Mouse (Mus musculus): ENCODE results near the gene Tent2. TPM values are rescaled to one million over a fixed set of nuclear protein-coding genes. Genes with fewer than 3 reads are reported as not detected.
"Not testable (repeated sequence)": the region's sequence is repeated elsewhere in the genome, so short reads cannot be mapped to it uniquely, and the experiment has no call there.

Tent2 gene
- polyA plus RNA-seq, 1 experiment from 2014 or later = 40.3 TPM

- WGBS = 65% methylated on average over 3 of the region's 3 CpGs
- H3K4me2 ChIP-seq (replicated peaks; ENCODE audit: low read depth) = no peak overlapping the region
- ATAC-seq = no peak
Measured at GRCm38 (mm10) chr13:93188738-93189137, 3.4 kb downstream of the Tent2 start.

DNA sequence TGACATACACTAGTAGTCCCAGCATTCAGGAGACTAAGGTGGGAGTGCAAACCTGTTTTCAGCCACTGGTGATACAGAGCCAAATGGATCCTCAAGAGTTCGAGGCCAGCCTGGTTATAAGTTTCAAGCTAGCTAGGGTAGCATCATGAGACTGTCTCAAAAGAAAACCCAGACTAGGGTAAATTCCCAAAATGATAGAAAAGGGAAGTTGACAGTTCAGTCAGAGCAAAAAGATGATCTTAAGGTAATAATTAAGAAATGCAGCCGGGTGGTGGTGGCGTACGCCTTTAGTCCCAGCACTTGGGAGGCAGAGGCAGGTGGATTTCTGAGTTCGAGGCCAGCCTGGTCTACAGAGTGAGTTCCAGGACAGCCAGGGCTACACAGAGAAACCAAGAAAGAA lies 4.4 kb downstream of the Tent2 start:
- H3K36me3 ChIP-seq (ENCODE audit: control insufficient read depth, insufficient read depth); H3K4me1 ChIP-seq (replicated peaks; ENCODE audit: control insufficient read depth, insufficient read depth, low read length); ATAC-seq; H3K4me2 ChIP-seq (replicated peaks; ENCODE audit: low read depth); H3K9me3 ChIP-seq (ENCODE audit: control insufficient read depth); H3K9ac ChIP-seq (ENCODE audit: low read depth, low read length); H3K27ac ChIP-seq (ENCODE audit: low read depth, low read length); H3K27me3 ChIP-seq (replicated peaks; ENCODE audit: control insufficient read depth, insufficient read depth, low read length); H3K4me3 ChIP-seq (ENCODE audit: low read depth, low read length): not testable (repeated sequence)
- 88% methylated on average over 5 of the region's 5 CpGs for WGBS

More at GRCm38 (mm10) chr13:93188738-93189137, 3.4 kb downstream of the Tent2 start:
- Histone ChIP-seq H3K36me3 (ENCODE audit: control insufficient read depth, insufficient read depth) (no peaks in the 10 kb centered on the region; the same call in 1 of the 2 replicates), H3K27me3 (replicated peaks; ENCODE audit: control insufficient read depth, insufficient read depth, low read length) (no peaks in the 10 kb centered on the region), H3K27ac (ENCODE audit: low read depth, low read length) (no peak overlapping the region), H3K9ac (ENCODE audit: low read depth, low read length) (no peak overlapping the region), H3K9me3 (ENCODE audit: control insufficient read depth) (no peaks in the 10 kb centered on the region), H3K4me1 (replicated peaks; ENCODE audit: control insufficient read depth, insufficient read depth, low read length) (no peaks in the 10 kb centered on the region; the same call in 1 of the 2 replicates), H3K4me3 (ENCODE audit: low read depth, low read length) (no peak overlapping the region)
- TF ChIP-seq CTCF (IDR thresholded peaks at IDR 0.05; ENCODE audit: low read depth) = no peak

GRCm38 (mm10) chr13:93180351-93180750 lies 11.8 kb downstream of the Tent2 start:
- no peak overlapping the region for H3K9ac ChIP-seq (ENCODE audit: low read depth, low read length)
- no peaks in the 10 kb centered on the region for H3K9me3 ChIP-seq (ENCODE audit: control insufficient read depth)
- no peak overlapping the region for H3K4me2 ChIP-seq (replicated peaks; ENCODE audit: low read depth)
- WGBS = 87% methylated on average over 1 of the region's 1 CpGs
- H3K36me3 ChIP-seq (ENCODE audit: control insufficient read depth, insufficient read depth) = peaks cover 23% of the 10 kb centered on the region
- H3K4me1 ChIP-seq (replicated peaks; ENCODE audit: control insufficient read depth, insufficient read depth, low read length) = no peaks in the 10 kb centered on the region
- no peak overlapping the region for H3K27ac ChIP-seq (ENCODE audit: low read depth, low read length)
- H3K27me3 ChIP-seq (replicated peaks; ENCODE audit: control insufficient read depth, insufficient read depth, low read length) = no peaks in the 10 kb centered on the region
- no peak for ATAC-seq
- no peak for TF ChIP-seq CTCF (IDR thresholded peaks at IDR 0.05; ENCODE audit: low read depth)
- no peak overlapping the region for H3K4me3 ChIP-seq (ENCODE audit: low read depth, low read length)

- ATAC-seq = no peak
- Histone ChIP-seq H3K4me2 (replicated peaks; ENCODE audit: low read depth) (no peak overlapping the region), H3K4me3 (ENCODE audit: low read depth, low read length) (no peak overlapping the region), H3K27ac (ENCODE audit: low read depth, low read length) (no peak overlapping the region), H3K9ac (ENCODE audit: low read depth, low read length) (no peak overlapping the region), H3K27me3 (replicated peaks; ENCODE audit: control insufficient read depth, insufficient read depth, low read length) (no peaks in the 10 kb centered on the region), H3K4me1 (replicated peaks; ENCODE audit: control insufficient read depth, insufficient read depth, low read length) (no peaks in the 10 kb centered on the region), H3K9me3 (ENCODE audit: control insufficient read depth) (no peaks in the 10 kb centered on the region), H3K36me3 (ENCODE audit: control insufficient read depth, insufficient read depth) (peaks cover 27% of the 10 kb centered on the region)
- TF ChIP-seq CTCF (IDR thresholded peaks at IDR 0.05; ENCODE audit: low read depth) = no peak
- WGBS = 76% methylated on average over 2 of the region's 2 CpGs
Measured at GRCm38 (mm10) chr13:93179522-93179921, 12.7 kb downstream of the Tent2 start.

DNA sequence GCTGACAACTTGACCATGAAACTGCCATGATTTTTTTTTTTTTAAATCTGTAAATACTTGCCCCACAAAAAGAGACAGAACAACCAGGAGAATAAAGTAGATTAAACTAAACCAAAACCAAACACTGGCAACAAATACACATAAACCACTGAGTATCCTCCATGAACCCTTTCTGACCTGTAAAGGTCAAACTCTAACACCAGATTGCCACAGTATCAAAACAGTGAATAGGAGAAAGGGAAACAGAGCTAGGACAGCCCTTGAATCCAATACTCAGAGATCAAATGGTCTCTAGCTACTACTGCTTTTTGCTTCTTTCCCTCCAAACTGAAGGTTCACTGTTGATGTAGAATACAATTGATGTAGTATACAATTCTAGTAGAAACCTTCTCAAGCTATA lies 14.6 kb downstream of the Tent2 start:
- no peak for TF ChIP-seq CTCF (IDR thresholded peaks at IDR 0.05; ENCODE audit: low read depth)
- no peak overlapping the region for H3K4me2 ChIP-seq (replicated peaks; ENCODE audit: low read depth)
- H3K27me3 ChIP-seq (replicated peaks; ENCODE audit: control insufficient read depth, insufficient read depth, low read length) = no peaks in the 10 kb centered on the region
- ATAC-seq = no peak
- H3K4me3 ChIP-seq (ENCODE audit: low read depth, low read length) = no peak overlapping the region
- H3K36me3 ChIP-seq (ENCODE audit: control insufficient read depth, insufficient read depth) = peaks cover 32% of the 10 kb centered on the region
- H3K9me3 ChIP-seq (ENCODE audit: control insufficient read depth) = no peaks in the 10 kb centered on the region
- no peak overlapping the region for H3K27ac ChIP-seq (ENCODE audit: low read depth, low read length)
- H3K9ac ChIP-seq (ENCODE audit: low read depth, low read length) = no peak overlapping the region
- H3K4me1 ChIP-seq (replicated peaks; ENCODE audit: control insufficient read depth, insufficient read depth, low read length) = no peaks in the 10 kb centered on the region

GRCm38 (mm10) chr13:93163303-93163702 lies 28.9 kb downstream of the Tent2 start:
- no peak for ATAC-seq
- Histone ChIP-seq H3K27ac (ENCODE audit: low read depth, low read length) (no peak overlapping the region), H3K4me3 (ENCODE audit: low read depth, low read length) (no peak overlapping the region), H3K9ac (ENCODE audit: low read depth, low read length) (no peak overlapping the region), H3K9me3 (ENCODE audit: control insufficient read depth) (no peaks in the 10 kb centered on the region), H3K4me2 (replicated peaks; ENCODE audit: low read depth) (no peak overlapping the region), H3K27me3 (replicated peaks; ENCODE audit: control insufficient read depth, insufficient read depth, low read length) (no peaks in the 10 kb centered on the region), H3K4me1 (replicated peaks; ENCODE audit: control insufficient read depth, insufficient read depth, low read length) (no peaks in the 10 kb centered on the region), H3K36me3 (ENCODE audit: control insufficient read depth, insufficient read depth) (peaks cover 41% of the 10 kb centered on the region)
- WGBS = 94% methylated on average over 4 of the region's 4 CpGs
- TF ChIP-seq CTCF (IDR thresholded peaks at IDR 0.05; ENCODE audit: low read depth) = no peak

DNA sequence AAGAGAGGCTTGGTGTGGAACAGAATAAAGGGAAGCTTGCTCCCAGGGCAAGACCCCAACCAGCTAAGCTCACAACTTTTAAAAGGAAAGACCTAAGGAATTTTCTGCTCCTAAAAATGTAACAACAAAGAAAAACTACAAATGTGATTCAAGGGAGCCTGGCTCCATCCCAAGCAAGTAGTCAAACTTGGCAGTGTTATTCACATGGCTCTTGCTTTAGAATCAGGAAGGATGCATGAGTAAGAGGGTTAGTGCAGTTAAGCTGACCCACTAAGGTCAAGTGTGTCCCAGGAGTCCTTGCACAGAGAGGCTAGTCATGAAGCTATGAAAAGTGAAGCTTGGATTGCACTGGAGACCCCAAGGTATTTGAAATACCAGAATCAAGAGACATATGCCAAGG lies 29.7 kb downstream of the Tent2 start:
- Histone ChIP-seq H3K27ac (ENCODE audit: low read depth, low read length) (no peak overlapping the region), H3K4me3 (ENCODE audit: low read depth, low read length) (no peak overlapping the region), H3K4me1 (replicated peaks; ENCODE audit: control insufficient read depth, insufficient read depth, low read length) (no peaks in the 10 kb centered on the region), H3K36me3 (ENCODE audit: control insufficient read depth, insufficient read depth) (peaks cover 41% of the 10 kb centered on the region), H3K9me3 (ENCODE audit: control insufficient read depth) (no peaks in the 10 kb centered on the region), H3K9ac (ENCODE audit: low read depth, low read length) (no peak overlapping the region), H3K4me2 (replicated peaks; ENCODE audit: low read depth) (no peak overlapping the region), H3K27me3 (replicated peaks; ENCODE audit: control insufficient read depth, insufficient read depth, low read length) (no peaks in the 10 kb centered on the region)
- no peak for TF ChIP-seq CTCF (IDR thresholded peaks at IDR 0.05; ENCODE audit: low read depth)
- ATAC-seq = no peak
